Mouse (Mus musculus) neural tube, embryonic 10.5 days (tissue): ENCODE results near the gene Crtac1.

Source experiments
- DNase-seq: peaks from one replicate; pipeline ENCODE4 v3.0.0-alpha.2; 2017; ENCODE audit warnings: low spot score; ENCODE audit errors: extremely low spot score

The Crtac1 gene

DNA sequence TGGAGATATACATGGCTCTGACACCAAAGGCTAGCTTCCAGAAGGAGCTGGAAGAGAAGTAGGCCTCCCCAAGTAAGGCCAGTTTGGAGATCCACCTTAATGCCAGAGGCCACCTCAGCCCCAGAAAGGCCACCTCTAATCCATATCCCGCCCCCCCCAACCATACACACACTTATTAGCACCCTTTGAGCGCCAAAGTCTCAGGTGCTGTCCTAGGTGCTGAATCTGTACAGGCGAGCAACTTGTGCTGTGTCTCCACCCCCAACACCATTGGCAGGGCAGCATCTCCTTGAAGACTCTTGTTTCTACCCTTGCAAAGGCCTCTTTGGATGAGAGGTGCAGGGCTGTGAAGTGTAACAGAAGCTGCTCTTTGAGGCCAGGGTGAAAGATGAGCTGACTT, 6.4 kb downstream of the Crtac1 start:
- peak; percentile 61 for DNase-seq

DNA sequence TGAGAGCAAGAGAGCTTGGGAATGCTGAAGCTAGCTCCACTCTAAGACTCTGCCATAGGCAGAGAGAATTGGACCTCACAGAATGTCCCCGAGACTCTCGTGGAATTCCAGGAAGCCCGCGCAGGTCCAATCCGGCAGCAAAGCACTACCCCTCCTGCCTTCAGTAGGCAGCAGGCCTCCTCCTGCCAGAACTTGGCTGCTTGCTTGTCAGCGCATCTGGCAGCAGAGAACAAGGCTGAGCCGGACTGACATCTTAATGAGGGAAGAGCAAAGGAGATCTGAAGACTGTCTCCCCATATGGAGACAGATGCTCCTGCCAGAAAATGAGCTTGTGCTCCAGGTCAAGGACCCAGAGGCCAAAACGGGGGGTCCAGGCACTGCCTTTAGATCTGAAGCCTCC, 16.5 kb downstream of the Crtac1 start:
- DNase-seq = no peak

DNA sequence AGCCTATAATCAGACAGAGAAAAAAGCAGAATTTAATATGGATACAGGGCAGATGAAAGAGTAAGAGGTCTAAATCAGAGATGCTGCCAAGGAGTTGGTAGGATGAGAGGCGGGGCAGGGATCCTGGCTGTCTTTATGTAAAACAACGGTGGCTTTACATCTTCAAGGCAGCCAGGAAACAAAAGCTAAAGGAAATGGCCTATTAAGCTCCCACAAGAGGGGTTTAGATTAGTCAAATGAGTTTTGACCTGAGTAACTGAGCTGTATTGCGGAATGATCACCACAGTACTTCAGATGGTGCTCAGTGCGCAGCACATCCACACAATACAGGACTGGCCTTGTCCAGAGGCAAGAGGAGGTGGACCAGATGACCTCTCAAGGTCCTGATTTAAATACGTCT, 21.7 kb downstream of the Crtac1 start:
- no peak for DNase-seq

DNA sequence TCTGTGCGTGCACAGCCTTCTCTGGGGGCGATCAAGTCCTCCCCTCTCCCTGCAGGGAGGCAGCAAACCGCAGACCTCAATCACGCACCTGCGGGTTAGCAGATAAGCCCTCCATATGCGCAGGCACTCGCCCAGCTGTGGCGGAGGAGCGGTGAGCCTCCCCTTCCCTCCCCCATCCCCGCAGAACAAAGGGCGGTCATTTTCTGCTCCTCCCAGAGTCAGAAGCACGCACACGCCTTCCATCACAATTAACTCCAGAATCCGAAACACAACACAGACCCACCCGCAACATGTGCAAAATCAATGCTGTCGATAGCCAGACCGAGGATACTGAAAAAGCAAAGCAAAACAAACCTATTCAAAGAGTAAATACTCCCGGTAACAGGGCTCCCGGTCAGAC, 22.4 kb downstream of the Crtac1 start:
- DNase-seq = no peak

DNA sequence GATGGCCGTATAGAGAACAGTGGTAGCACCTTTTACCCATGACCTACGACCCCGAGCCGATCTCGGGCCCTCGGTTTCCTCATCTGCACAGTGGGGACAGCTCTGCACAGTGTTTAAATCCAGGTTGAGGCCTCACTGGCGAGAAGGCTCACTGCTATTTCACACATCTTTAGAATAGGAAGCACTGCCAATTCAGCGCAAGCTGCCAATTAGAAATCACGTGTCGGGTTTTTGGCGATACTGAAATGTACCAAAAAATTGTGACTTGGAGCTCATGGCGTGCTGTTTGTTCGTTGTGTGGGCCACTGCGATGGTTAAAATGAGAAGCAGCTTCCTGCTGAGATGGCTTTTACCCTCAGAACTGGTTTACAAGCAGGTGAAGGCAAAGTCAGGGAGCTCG, 27.2 kb downstream of the Crtac1 start:
- DNase-seq = no peak

DNA sequence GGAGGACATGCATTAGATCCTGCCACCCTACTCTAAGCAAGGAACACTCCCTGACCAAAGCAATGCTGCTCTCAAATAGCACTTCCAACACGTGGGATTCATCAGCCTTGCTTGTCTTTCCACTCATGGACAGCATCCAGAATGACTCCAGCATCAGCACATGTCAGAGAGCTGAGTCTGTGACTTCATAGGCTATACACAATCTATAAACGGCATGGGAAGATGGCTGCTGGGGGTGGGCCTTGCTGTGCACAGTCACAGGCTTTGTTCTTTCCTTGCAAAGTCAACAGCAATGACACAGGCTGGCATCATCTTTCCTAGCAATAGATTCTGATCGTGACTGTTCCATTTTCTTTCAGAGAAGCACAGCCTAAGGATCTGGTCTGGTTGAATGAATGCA, 31.6 kb downstream of the Crtac1 start:
- DNase-seq = no peak

DNA sequence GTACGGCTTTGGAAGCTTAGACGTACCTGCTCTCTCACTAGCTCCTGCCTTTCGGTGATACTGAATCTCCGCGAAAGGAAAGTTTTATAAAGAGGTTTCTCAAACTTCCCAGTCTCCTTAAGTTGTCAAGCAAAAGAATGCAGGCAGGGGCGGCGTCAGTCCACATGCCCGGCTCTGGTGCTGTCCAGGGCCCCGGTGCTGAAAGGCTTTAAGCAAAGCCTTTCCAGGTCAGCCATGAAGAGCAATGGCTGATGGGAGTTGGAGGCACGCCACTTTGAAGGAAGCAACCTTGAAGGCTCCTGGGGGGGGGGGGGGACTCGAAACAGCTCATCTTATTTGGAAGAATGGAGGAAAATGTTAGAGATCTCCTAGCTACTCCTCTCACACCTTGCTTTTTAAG, 34.3 kb downstream of the Crtac1 start:
- DNase-seq = peak; percentile 67

DNA sequence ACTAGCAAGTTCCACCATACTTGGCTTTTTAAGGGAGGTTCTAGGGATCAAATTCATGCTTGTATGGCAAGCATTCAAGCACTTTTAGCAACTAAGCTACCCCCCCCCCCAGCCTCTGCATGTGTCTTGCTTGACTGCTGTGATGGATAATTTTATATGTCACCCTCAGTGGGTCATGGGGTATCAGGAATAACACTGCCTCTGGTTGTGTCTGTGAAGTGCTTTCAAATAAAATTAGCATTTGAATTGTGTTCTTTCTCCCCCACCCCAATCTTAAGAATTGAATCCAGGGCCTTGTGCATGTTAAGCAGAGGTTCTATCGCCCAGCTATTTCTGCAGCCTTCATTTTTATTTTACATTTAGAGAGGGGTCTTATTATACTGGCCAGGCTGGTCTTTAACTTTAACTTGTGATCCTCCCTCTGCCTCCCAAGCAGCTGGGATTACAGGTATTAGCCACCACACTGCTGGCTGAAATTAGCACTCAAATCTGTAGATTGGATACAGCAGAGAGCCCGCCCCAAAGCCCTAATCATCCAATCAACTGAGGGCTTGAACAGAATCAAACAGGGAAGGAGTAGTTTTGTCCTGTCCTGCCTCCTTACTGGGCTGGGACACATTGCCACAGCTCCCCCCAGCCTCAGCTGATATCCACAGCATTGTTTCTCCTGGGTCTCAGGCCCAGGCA, 36.6 kb downstream of the Crtac1 start:
- no peak for DNase-seq

DNA sequence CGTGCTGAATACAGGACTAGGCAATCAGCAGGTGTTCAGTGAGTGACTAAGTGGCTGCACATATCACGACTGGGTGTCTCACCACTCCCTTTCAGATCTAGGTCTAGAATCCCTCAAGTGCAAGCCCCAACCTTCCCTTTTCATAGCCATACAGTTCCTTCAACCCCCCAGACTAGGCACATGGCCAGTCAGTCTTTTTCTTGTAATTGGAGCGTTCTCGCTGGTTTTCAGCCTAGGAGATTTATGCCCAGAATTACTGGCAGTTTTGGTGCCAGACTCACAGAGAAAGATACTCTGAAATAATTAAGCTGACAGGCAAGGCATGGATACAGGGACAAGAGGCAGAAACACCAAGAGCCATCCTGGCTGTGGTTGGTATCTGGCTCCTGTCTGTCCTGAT, 37.7 kb downstream of the Crtac1 start:
- no peak for DNase-seq

DNA sequence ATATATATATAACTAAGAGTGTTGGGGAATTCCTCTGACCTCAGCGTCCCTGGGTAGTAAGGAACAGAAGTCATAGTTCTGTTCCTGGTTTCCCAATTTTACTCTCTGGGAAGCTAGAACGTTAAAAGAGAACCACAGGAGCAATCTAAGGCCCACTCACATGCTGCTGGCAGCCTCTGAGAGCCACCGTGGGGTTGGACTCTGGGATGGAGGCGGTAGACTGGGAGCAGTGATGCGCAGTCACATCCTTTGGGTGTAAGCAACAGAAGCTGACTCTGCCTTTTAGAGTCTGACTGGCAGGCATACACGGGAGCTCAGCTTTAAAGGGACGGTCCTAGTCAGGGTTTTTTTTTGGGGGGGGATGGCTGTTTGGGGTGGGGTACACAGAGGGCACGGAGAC, 39.5 kb downstream of the Crtac1 start:
- no peak for DNase-seq

DNA sequence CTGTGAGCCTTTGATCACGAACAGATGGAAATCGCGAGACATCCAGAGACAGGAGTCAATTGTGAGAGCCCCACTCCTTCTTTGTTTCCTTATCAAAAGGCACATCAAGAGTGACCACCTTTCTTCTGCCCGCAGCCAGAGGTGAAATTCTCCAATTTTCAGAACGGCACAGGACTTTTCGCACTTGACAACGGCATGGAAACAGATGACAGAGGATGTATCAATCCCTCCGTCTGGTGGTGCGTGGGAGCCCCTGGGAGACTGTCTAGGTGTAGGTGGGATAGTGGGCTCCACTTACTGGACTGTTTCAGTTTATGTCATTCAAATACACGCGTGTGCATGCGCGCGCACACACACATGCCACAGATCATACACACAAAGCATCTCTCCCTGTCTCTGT, 42.0 kb downstream of the Crtac1 start:
- DNase-seq = no peak

DNA sequence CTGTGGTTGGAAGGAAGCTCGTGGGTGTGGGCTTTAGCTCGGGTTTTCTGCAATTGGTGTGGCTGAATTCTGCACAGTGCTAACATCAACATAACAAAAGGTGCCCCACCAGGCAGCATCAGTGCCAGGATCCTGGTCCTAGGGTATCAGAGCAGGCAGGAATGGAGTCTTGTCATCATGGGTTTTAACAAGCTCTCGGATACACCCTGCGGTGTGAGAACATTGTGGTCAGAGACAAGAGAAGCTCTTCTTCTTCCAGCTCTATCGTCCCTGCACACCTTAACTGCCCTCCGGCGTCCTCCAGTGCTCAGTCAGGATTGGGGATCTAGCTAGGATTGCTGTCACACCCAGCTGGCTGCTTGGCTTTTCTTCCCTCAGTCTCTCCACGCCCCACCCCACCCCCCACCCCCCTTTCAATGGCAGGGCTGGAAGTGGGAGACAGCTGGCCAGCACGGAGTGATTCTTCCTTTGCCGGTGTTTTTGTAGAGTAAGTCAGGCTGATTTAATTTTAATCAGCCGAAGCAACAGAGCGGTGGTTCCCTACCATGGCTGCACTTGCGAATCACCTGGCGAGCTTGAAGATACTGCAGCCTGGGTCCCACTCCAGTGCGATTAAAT, 46.5 kb downstream of the Crtac1 start:
- no peak for DNase-seq

DNA sequence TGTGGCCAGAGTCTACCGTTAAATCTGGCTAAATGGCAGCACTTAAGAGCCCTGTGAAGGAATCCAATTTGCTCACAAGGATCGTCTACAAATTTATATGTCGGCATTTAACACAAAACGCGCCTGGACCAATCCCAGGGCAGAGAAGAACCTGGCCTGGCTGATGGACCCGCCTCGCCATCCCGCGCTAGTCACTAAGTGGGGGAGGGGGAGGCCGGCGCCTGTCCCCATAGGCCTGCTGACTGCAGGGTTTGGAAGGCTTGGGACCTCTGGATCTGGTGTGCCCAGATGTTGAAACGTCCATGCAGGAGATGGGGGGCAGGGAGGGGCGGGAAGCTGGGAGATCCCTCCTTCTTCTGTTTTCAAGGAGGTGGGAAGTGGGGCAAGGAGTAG, 50.6 kb downstream of the Crtac1 start:
- no peak for DNase-seq

DNA sequence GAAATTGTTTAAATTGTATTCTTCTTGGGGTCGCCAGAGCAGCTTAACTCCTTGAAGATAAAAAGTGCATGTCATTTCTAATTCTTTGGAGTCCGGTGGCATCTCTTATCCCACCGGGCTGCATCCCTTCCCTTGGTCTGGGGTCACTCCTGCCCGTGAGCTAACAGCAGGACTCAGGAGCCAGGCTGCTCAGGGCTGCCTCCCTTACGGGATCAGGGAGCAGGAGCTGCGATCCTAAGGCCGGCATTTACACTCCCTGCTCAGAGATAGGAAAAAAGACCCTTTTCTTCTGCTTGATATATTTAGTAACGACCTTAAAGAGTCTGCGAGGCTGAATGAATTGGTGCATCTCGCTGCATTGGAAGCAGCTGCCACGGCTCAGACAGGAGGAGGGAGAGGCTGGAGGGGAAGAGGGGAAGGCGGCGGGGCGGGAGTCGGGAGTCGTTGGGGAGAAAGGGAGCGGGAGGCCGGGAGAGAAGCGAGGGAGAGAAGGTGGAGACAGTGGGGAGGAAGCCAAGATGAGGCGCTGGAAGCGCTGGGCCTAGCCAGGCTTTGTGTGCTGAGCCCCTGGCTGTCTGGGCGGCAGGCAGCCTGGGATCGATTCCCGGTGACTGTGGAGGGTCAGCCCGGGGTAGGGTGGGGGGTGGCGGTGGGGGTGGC, 51.1 kb downstream of the Crtac1 start:
- peak; percentile 57 for DNase-seq

DNA sequence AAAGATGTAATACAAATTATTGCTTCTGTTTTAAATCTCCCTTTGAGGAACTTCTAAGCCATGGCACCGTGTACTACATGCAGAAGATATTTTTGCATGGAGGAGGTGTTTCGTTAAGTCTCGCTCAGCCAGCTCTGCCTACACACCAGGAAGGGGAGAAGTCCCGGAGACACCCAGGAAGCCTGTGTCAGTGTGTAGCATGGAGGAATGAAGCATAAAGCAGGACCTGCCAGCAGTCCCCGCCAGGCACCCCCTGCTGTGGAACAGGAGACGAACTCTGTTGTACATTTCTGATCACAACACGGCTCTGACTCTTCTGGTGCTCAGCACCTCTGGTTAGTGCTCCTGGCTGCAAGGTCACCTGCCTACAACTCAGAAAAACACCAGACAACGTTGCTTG, 51.8 kb downstream of the Crtac1 start:
- no peak for DNase-seq

DNA sequence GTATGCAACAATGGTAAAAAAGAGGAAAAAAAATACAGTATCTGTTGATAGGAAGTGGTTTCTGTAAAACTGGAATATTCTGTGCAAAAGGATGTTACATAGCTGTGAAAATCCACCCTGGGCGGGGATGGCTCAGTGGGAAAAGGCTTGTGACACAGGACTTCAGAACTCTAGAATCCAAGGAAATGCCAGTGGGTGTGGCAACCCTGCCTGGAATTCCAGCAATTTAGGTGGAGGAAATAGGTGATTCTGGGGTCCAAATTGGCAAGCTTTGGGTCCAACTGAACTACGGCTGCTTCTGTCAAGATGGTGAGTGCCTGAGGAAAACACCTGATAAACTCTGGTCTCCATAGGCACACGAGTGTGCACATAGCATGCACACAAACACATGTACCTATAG, 54.4 kb downstream of the Crtac1 start:
- no peak for DNase-seq

DNA sequence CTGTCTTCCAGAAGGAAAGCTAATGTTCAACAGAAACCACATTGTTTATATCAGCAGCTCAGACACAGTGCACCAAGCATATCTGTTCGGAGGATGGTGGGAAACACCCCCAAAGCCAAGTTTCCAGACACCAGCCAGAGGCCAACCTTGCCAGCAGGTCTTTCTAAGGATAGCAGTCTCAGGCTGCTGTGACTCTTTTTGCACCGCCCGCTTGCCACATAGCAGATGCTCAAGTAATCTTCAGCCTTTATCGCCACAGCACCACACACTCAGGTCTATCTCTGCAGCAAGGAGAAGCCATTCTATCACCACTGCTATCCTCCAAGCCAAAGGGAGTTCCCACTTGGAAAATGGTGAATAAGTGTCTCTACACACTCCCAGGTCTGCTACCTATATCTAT, 68.0 kb downstream of the Crtac1 start:
- no peak for DNase-seq

DNA sequence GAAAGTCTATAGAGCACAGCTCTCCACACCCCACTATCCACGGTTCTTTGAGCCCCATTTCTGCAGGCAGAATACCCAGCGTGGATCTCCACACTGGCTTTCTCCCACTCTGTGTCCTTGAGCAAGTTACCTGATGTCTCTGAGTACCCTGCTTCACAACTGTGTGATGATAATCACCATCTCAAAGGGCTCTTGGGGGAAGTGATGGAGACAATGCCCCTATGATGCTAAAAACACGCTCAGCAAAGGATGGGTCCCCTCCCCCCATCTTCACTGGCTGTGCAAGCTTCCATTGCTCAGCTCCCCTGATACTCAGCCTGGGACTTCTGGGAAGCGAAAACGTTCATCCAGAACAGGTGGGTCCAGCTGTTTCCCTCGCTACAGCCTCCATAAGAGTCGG, 73.2 kb downstream of the Crtac1 start:
- no peak for DNase-seq

DNA sequence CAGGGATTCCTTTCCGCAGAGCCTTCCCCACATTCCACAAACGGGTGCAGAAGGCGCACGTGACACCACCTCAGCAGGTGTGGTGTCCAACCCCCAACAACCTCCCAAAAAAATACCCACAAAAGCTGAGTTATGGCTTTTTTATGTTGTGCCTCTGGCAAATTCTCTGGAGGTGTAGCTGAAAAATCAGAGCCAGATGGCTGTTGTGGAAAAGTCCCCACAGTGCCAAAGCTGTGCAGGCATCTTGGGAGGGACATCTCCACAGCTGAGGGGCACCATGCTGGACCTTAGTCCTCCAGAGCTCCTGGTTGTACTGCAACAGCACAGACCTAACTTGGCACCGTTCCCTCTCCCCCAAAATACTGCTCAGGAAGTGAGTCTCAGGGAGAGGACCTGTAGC, 74.7 kb downstream of the Crtac1 start:
- DNase-seq = no peak

DNA sequence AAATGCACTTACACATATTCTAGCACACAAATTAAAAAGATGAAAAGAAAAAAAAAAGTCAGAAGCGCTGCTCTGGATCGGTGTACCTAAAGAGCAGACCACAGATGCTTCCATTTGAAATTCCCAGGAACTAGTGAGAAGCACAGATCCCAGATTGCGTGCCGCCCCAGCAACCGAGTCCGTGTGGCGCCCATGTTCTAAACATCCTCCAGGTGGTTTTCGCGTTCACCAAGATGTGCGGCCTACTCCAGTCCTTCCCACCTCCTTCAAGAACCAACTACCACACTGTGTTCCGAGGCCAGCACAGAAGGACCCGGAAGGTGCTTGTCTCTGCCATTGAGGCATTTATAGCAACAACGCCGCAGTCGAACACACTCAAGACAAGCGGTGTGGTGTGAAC, 76.1 kb downstream of the Crtac1 start:
- no peak for DNase-seq

DNA sequence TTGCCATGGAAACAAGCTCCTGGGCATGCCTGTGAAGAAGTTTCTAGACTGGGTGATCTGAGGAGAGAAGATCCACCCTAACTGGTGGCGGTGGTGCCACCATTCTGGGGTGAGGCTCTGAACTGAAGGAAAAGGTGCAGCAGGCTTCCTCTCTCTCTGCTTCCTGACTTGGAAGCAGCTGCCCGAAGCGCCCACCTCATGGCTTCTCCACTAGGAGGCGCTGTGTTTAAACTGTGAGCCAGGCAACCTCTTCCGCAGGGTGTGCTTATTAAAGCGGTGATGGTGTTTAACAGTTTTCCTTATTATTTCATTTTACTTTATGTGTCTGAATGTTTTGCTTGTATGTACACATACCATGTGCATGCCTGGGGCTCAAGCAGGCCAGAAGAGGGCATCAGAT, 90.4 kb downstream of the Crtac1 start:
- DNase-seq = peak; percentile 49

DNA sequence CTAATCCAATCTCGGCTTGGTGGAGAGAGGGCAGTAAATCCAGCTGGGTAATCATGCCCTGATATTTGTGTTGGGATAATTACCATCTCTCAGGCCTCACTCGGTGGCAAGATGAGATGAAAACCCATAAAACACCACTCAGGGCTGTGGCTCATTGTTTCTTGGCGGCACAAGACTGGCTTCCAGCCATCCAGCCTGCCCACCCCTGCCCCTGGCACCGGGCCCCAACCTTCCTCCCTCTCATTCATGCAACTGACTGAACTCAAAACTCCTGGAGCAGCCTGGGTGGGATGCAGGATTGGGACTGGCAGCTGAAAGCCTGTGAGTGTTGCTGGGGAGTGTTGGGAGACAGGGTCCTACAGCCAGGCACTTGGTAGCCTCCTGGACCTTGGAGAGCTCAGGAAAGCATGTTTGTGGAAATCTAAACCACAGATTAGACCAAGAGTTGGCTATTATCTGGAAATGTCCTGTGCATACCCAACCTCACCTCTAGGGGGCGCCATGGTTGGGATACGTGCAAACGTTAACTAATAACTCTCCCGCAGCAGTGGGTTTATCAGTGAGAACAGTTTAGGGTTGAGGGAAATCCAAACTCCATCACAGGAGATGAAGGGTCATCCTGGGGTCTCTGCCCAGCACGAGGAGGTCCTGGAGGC, 99.4 kb downstream of the Crtac1 start:
- DNase-seq = no peak

DNA sequence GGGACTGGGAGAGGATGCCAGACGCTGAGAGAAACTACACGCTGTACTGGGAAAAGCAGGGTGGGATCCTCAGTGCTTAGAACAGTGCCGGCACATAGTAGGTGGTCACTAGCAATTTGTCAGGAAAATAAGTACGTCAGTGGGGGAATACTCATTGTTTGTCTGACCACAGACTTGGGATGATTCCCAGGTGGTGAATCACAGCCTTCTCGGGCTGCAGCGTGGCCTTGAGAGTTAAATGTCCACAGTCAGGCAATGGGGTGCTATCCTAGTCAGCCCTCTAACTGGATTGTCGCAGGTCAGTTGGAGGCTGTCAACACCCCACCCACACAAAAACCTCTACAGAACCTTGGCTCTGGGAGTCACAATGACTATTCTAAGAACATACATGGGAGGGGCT, 100.1 kb downstream of the Crtac1 start:
- no peak for DNase-seq
